Mouse (Mus musculus): ENCODE measurements around the gene Gp1ba. TPM values are rescaled to one million over a fixed set of nuclear protein-coding genes. Genes with fewer than 3 reads are reported as not detected.

The Gp1ba gene
- polyA plus RNA-seq, 1 experiment = 0.03 TPM

- no peaks in the 10 kb centered on the region for H3K27me3 ChIP-seq (replicated peaks; ENCODE audit: control insufficient read depth, insufficient read depth, low read length)
- no peak overlapping the region for H3K27ac ChIP-seq (ENCODE audit: insufficient read depth, low read depth, low read length)
- no peak overlapping the region for H3K4me3 ChIP-seq (ENCODE audit: insufficient read depth, low read depth, low read length)
- TF ChIP-seq POLR2A (IDR thresholded peaks at IDR 0.05; ENCODE audit: low read depth, low read length) = no peak
- no peak for TF ChIP-seq CTCF (conservative IDR thresholded peaks at IDR 0.05; ENCODE audit: insufficient read depth, insufficient read length, low read depth, low read length)
- WGBS = 79% methylated on average over 7 of the region's 7 CpGs
- peaks cover 4% of the 10 kb centered on the region for H3K36me3 ChIP-seq (ENCODE audit: control insufficient read depth, insufficient read depth, low read length)
- H3K4me1 ChIP-seq (ENCODE audit: control insufficient read depth, insufficient read depth, low read length) = peaks cover 11% of the 10 kb centered on the region
- no peak for DNase-seq
Measured at GRCm38 (mm10) chr11:70641241-70641640, 2.3 kb downstream of the Gp1ba start.

- Histone ChIP-seq H3K27ac (ENCODE audit: insufficient read depth, low read depth, low read length) (no peak overlapping the region), H3K36me3 (ENCODE audit: control insufficient read depth, insufficient read depth, low read length) (peaks cover 4% of the 10 kb centered on the region), H3K4me1 (ENCODE audit: control insufficient read depth, insufficient read depth, low read length) (peaks cover 11% of the 10 kb centered on the region), H3K4me3 (ENCODE audit: insufficient read depth, low read depth, low read length) (no peak overlapping the region), H3K27me3 (replicated peaks; ENCODE audit: control insufficient read depth, insufficient read depth, low read length) (no peaks in the 10 kb centered on the region)
- WGBS = 85% methylated on average over 6 of the region's 6 CpGs
- TF ChIP-seq POLR2A (IDR thresholded peaks at IDR 0.05; ENCODE audit: low read depth, low read length) = no peak
- TF ChIP-seq CTCF (conservative IDR thresholded peaks at IDR 0.05; ENCODE audit: insufficient read depth, insufficient read length, low read depth, low read length) = no peak
- DNase-seq = no peak
Measured at GRCm38 (mm10) chr11:70643051-70643450, 4.1 kb downstream of the Gp1ba start.

GRCm38 (mm10) chr11:70644564-70645103 lies 5.7 kb downstream of the Gp1ba start:
- Histone ChIP-seq H3K27me3 (replicated peaks; ENCODE audit: control insufficient read depth, insufficient read depth, low read length) (no peaks in the 10 kb centered on the region), H3K4me3 (ENCODE audit: insufficient read depth, low read depth, low read length) (no peak overlapping the region), H3K27ac (ENCODE audit: insufficient read depth, low read depth, low read length) (no peak overlapping the region), H3K4me1 (ENCODE audit: control insufficient read depth, insufficient read depth, low read length) (peaks cover 14% of the 10 kb centered on the region), H3K36me3 (ENCODE audit: control insufficient read depth, insufficient read depth, low read length) (peaks cover 4% of the 10 kb centered on the region)
- WGBS = 94% methylated on average over 8 of the region's 8 CpGs
- TF ChIP-seq POLR2A (IDR thresholded peaks at IDR 0.05; ENCODE audit: low read depth, low read length) (no peak), CTCF (conservative IDR thresholded peaks at IDR 0.05; ENCODE audit: insufficient read depth, insufficient read length, low read depth, low read length) (no peak)
- no peak for DNase-seq

- no peak for DNase-seq
Measured at GRCm38 (mm10) chr11:70645461-70646258, 6.7 kb downstream of the Gp1ba start.

GRCm38 (mm10) chr11:70646259-70646555 lies 7.3 kb downstream of the Gp1ba start:
- peaks cover 14% of the 10 kb centered on the region for H3K4me1 ChIP-seq (ENCODE audit: control insufficient read depth, insufficient read depth, low read length)

More at GRCm38 (mm10) chr11:70645461-70646258, 6.7 kb downstream of the Gp1ba start:
- TF ChIP-seq POLR2A (IDR thresholded peaks at IDR 0.05; ENCODE audit: low read depth, low read length) (no peak), CTCF (conservative IDR thresholded peaks at IDR 0.05; ENCODE audit: insufficient read depth, insufficient read length, low read depth, low read length) (no peak)
- Histone ChIP-seq H3K4me3 (ENCODE audit: insufficient read depth, low read depth, low read length) (peak overlapping the region; percentile 75), H3K27ac (ENCODE audit: insufficient read depth, low read depth, low read length) (peak overlapping the region; percentile 94; the same call in 1 of the 2 replicates), H3K36me3 (ENCODE audit: control insufficient read depth, insufficient read depth, low read length) (peaks cover 7% of the 10 kb centered on the region), H3K4me1 (ENCODE audit: control insufficient read depth, insufficient read depth, low read length) (peaks cover 14% of the 10 kb centered on the region), H3K27me3 (replicated peaks; ENCODE audit: control insufficient read depth, insufficient read depth, low read length) (no peaks in the 10 kb centered on the region)
- 65% methylated on average over 12 of the region's 12 CpGs for WGBS

GRCm38 (mm10) chr11:70646691-70647650 lies 8.0 kb downstream of the Gp1ba start, which contains the start of the genes Rnf167 and Slc25a11:
TSS of gene Rnf167 (plus strand) at chr11:70647235.
TSS of gene Slc25a11 (minus strand) at chr11:70647479.
- no peaks in the 10 kb centered on the region for H3K27me3 ChIP-seq (replicated peaks; ENCODE audit: control insufficient read depth, insufficient read depth, low read length)
- peaks cover 16% of the 10 kb centered on the region for H3K4me1 ChIP-seq (ENCODE audit: control insufficient read depth, insufficient read depth, low read length)
- DNase-seq = peak; percentile 99
- TF ChIP-seq POLR2A (IDR thresholded peaks at IDR 0.05; ENCODE audit: low read depth, low read length) (peak; percentile 67), CTCF (conservative IDR thresholded peaks at IDR 0.05; ENCODE audit: insufficient read depth, insufficient read length, low read depth, low read length) (no peak)
- WGBS = under 1% methylated on average over 63 of the region's 63 CpGs
- H3K36me3 ChIP-seq (ENCODE audit: control insufficient read depth, insufficient read depth, low read length) = peaks cover 10% of the 10 kb centered on the region
- H3K4me3 ChIP-seq (ENCODE audit: insufficient read depth, low read depth, low read length) = peak within 1 kb of the TSS; percentile 75
- peak within 1 kb of the TSS; percentile 98 for H3K27ac ChIP-seq (ENCODE audit: insufficient read depth, low read depth, low read length)

More at GRCm38 (mm10) chr11:70646259-70646555, 7.3 kb downstream of the Gp1ba start:
- 4% methylated on average over 3 of the region's 3 CpGs for WGBS
- peak overlapping the region; percentile 75 for H3K4me3 ChIP-seq (ENCODE audit: insufficient read depth, low read depth, low read length)
- TF ChIP-seq CTCF (conservative IDR thresholded peaks at IDR 0.05; ENCODE audit: insufficient read depth, insufficient read length, low read depth, low read length) (no peak), POLR2A (IDR thresholded peaks at IDR 0.05; ENCODE audit: low read depth, low read length) (no peak)
- no peaks in the 10 kb centered on the region for H3K27me3 ChIP-seq (replicated peaks; ENCODE audit: control insufficient read depth, insufficient read depth, low read length)
- H3K36me3 ChIP-seq (ENCODE audit: control insufficient read depth, insufficient read depth, low read length) = peaks cover 10% of the 10 kb centered on the region
- peak overlapping the region; percentile 94 for H3K27ac ChIP-seq (ENCODE audit: insufficient read depth, low read depth, low read length)
- peak; percentile 61 for DNase-seq
